Mouse (Mus musculus) hindlimb bud, embryonic 11.5 days (tissue): ENCODE results near the gene Ankrd23.
"Not testable (repeated sequence)": the region's sequence is repeated elsewhere in the genome, so short reads cannot be mapped to it uniquely, and the experiment has no call there.

Experiments used
- DNase-seq: peaks from one replicate; pipeline ENCODE4 v3.0.0-alpha.2; 2012; ENCODE audit warnings: low read depth, low spot score; ENCODE audit errors: extremely low spot score

Gene Ankrd23

GRCm38 (mm10) chr1:36536783-36537182 is at the start of gene Ankrd23:
Gene Ankrd23 (minus strand): TSS chr1:36536883.
- DNase-seq: not testable (repeated sequence)

- no peak for DNase-seq
Measured at GRCm38 (mm10) chr1:36586288-36586687, 49.6 kb upstream of the Ankrd23 start.

- no peak for DNase-seq
Measured at GRCm38 (mm10) chr1:36583408-36584116, 46.9 kb upstream of the Ankrd23 start.

GRCm38 (mm10) chr1:36582211-36582610 is 45.5 kb upstream of the Ankrd23 start:
- no peak for DNase-seq

GRCm38 (mm10) chr1:36581260-36581659 is 44.6 kb upstream of the Ankrd23 start:
- DNase-seq: no peak

GRCm38 (mm10) chr1:36580384-36581207 is 43.9 kb upstream of the Ankrd23 start:
- DNase-seq: no peak

GRCm38 (mm10) chr1:36579974-36580383 is 43.3 kb upstream of the Ankrd23 start:
- no peak for DNase-seq

GRCm38 (mm10) chr1:36576991-36577675 is 40.5 kb upstream of the Ankrd23 start:
- DNase-seq: no peak

- no peak for DNase-seq
Measured at GRCm38 (mm10) chr1:36575347-36575746, 38.7 kb upstream of the Ankrd23 start.

GRCm38 (mm10) chr1:36574196-36574955 is 37.7 kb upstream of the Ankrd23 start:
- DNase-seq: no peak

- no peak for DNase-seq
Measured at GRCm38 (mm10) chr1:36573524-36573923, 36.8 kb upstream of the Ankrd23 start.

GRCm38 (mm10) chr1:36572709-36573108 is 36.0 kb upstream of the Ankrd23 start:
- DNase-seq: no peak

GRCm38 (mm10) chr1:36572140-36572700 is 35.5 kb upstream of the Ankrd23 start:
- no peak for DNase-seq

- no peak for DNase-seq
Measured at GRCm38 (mm10) chr1:36571627-36572026, 34.9 kb upstream of the Ankrd23 start.

- no peak for DNase-seq
Measured at GRCm38 (mm10) chr1:36570320-36570719, 33.6 kb upstream of the Ankrd23 start.

GRCm38 (mm10) chr1:36569694-36570276 is 33.1 kb upstream of the Ankrd23 start:
- no peak for DNase-seq

- DNase-seq: no peak
Measured at GRCm38 (mm10) chr1:36568776-36569175, 32.1 kb upstream of the Ankrd23 start.

- DNase-seq: no peak
Measured at GRCm38 (mm10) chr1:36567818-36568603, 31.3 kb upstream of the Ankrd23 start.

- no peak for DNase-seq
Measured at GRCm38 (mm10) chr1:36566425-36566824, 29.7 kb upstream of the Ankrd23 start.
